Comparison of ENCODE assay signal across 21 mouse cellular contexts in the genomic region with DNA sequence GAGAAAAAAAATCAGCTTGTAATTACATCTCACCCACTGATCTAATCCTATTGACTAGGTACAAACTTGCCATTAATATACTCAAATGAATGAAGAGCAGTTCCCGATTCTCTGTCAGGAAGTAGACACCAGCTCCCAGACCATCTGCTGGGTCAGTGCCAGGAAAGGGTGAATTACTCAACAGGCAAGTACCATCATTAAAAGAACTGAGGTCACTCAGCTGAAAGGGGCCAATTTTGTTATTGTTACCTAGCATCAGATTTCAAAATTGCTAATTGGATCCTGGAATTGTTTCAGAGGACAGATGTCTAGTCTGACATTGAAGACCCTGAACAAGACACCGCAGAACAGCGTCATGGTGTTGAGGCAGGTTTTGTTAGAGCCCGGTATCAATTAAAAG. TPM values are rescaled to one million over a fixed set of nuclear protein-coding genes. Genes with fewer than 3 reads are reported as not detected.
DNase-seq lines count a peak whose midpoint lies in the region; ATAC-seq and TF ChIP-seq lines count a peak whose summit lies in the region.
"Had no signal": no experiment of that assay in that cellular context is flagged by ENCODE, and none has a peak within 500 bp of the region (broad histone marks: within the 10 kb centered on the region; RNA-seq: fewer than 3 reads in every experiment).

No protein-coding gene starts in this region.

- no peak overlapping the region for H3K9ac ChIP-seq in embryonic facial prominence, embryonic 14.5 days (ENCODE audit: low read depth, low read length)
- H3K9ac ChIP-seq: embryonic facial prominence, embryonic 13.5 days; forebrain, embryonic 13.5 days; heart, embryonic 15.5 days; hindbrain, embryonic 14.5 days; intestine, embryonic 15.5 days had no signal

- TF ChIP-seq POLR2A in brain, embryonic 14.5 days (IDR thresholded peaks at IDR 0.05; ENCODE audit: borderline replicate concordance, extremely low read depth, insufficient read depth, insufficient read length, poor library complexity, severe bottlenecking): no peak
- no peak for TF ChIP-seq POLR2A in kidney, adult 2 months (IDR thresholded peaks at IDR 0.05; ENCODE audit: low read depth, low read length)

- H3K4me1 ChIP-seq in embryonic facial prominence, embryonic 14.5 days (ENCODE audit: control insufficient read depth, insufficient read depth, low read length): no peaks in the 10 kb centered on the region
- no peaks in the 10 kb centered on the region for H3K4me1 ChIP-seq in embryonic facial prominence, embryonic 10.5 days
- no peaks in the 10 kb centered on the region for H3K4me1 ChIP-seq in kidney, adult 2 months (ENCODE audit: control insufficient read depth, insufficient read depth, low read length)
- H3K4me1 ChIP-seq: embryonic facial prominence, embryonic 13.5 days; forebrain, embryonic 13.5 days; heart, embryonic 15.5 days; intestine, embryonic 15.5 days had no signal

- TF ChIP-seq CTCF in brain, embryonic 14.5 days (IDR thresholded peaks at IDR 0.05; ENCODE audit: borderline replicate concordance, extremely low read depth, insufficient read depth, insufficient read length): no peak
- TF ChIP-seq CTCF in kidney, adult 2 months (conservative IDR thresholded peaks at IDR 0.05; ENCODE audit: insufficient read depth, insufficient read length, low read depth, low read length): no peak

- 53% methylated on average over 4 of the region's 4 CpGs for WGBS in embryonic facial prominence, embryonic 14.5 days
- WGBS in embryonic facial prominence, embryonic 10.5 days: 59% methylated on average over 4 of the region's 4 CpGs
- 58% methylated on average over 4 of the region's 4 CpGs for WGBS in kidney, adult 2 months

- no peaks in the 10 kb centered on the region for H3K36me3 ChIP-seq in embryonic facial prominence, embryonic 14.5 days (ENCODE audit: control insufficient read depth, insufficient read depth, low read length)
- no peaks in the 10 kb centered on the region for H3K36me3 ChIP-seq in embryonic facial prominence, embryonic 10.5 days (replicated peaks)
- no peaks in the 10 kb centered on the region for H3K36me3 ChIP-seq in kidney, adult 2 months (ENCODE audit: control insufficient read depth, insufficient read depth, low read length)
- H3K36me3 ChIP-seq: embryonic facial prominence, embryonic 13.5 days; heart, embryonic 15.5 days; intestine, embryonic 15.5 days had no signal

- no peaks in the 10 kb centered on the region for H3K9me3 ChIP-seq in embryonic facial prominence, embryonic 14.5 days (ENCODE audit: control insufficient read depth, low read length)
- H3K9me3 ChIP-seq in embryonic facial prominence, embryonic 10.5 days: no peaks in the 10 kb centered on the region
- H3K9me3 ChIP-seq: embryonic facial prominence, embryonic 13.5 days; forebrain, embryonic 13.5 days; heart, embryonic 15.5 days; intestine, embryonic 15.5 days had no signal

- no peak overlapping the region for H3K27ac ChIP-seq in embryonic facial prominence, embryonic 14.5 days (replicated peaks; ENCODE audit: low read depth, low read length)
- no peak overlapping the region for H3K27ac ChIP-seq in embryonic facial prominence, embryonic 10.5 days (replicated peaks)
- no peak overlapping the region for H3K27ac ChIP-seq in kidney, adult 2 months (ENCODE audit: insufficient read depth, low read depth, low read length)
- H3K27ac ChIP-seq: embryonic facial prominence, embryonic 13.5 days; forebrain, embryonic 13.5 days; heart, adult 2 months; heart, embryonic 15.5 days; hindbrain, embryonic 14.5 days; intestine, embryonic 15.5 days had no signal

- DNase-seq in embryonic facial prominence, embryonic 14.5 days (ENCODE audit: low spot score): peak; percentile 2
- DNase-seq in embryonic facial prominence, embryonic 10.5 days (ENCODE audit: low spot score): no peak
- peak; percentile 10 for DNase-seq in NIH3T3 (ENCODE audit: low read depth)
- DNase-seq in adrenal gland, postnatal 10 days: peak; percentile 52
- DNase-seq in brain, embryonic 14.5 days (ENCODE audit: low read depth): peak; percentile 47
- no peak for DNase-seq in kidney, postnatal 14 days
- no peak for DNase-seq in kidney, adult 2 months
- DNase-seq: cerebellum, adult 2 months; cerebellum, postnatal 25 days; gastrocnemius, postnatal 10 days; heart, adult 2 months; heart, postnatal 14 days; kidney, adult 18-20 months had no signal

- no peak for ATAC-seq in embryonic facial prominence, embryonic 14.5 days (ENCODE audit: low read depth)
- no peak for ATAC-seq in monocyte, adult 5-6 weeks (replicated peaks; ENCODE audit: insufficient number of reproducible peaks, low FRiP score, low TSS enrichment, poor library complexity, severe bottlenecking)
- ATAC-seq: forebrain, embryonic 13.5 days; intestine, embryonic 15.5 days had no signal

- H3K4me3 ChIP-seq in embryonic facial prominence, embryonic 14.5 days (ENCODE audit: low read depth, low read length): no peak overlapping the region
- H3K4me3 ChIP-seq in embryonic facial prominence, embryonic 10.5 days: no peak overlapping the region
- no peak overlapping the region for H3K4me3 ChIP-seq in kidney, adult 2 months (ENCODE audit: insufficient read depth, low read depth, low read length)
- H3K4me3 ChIP-seq: embryonic facial prominence, embryonic 13.5 days; forebrain, embryonic 13.5 days; heart, adult 2 months; heart, embryonic 15.5 days; intestine, embryonic 15.5 days had no signal

- H3K27me3 ChIP-seq in embryonic facial prominence, embryonic 14.5 days (replicated peaks; ENCODE audit: control insufficient read depth, insufficient read depth, low read length): no peaks in the 10 kb centered on the region
- H3K27me3 ChIP-seq in embryonic facial prominence, embryonic 10.5 days (replicated peaks; ENCODE audit: low read depth, poor library complexity, severe bottlenecking): peaks cover 13% of the 10 kb centered on the region
- H3K27me3 ChIP-seq in kidney, adult 2 months (replicated peaks; ENCODE audit: control insufficient read depth, insufficient read depth, low read length): no peaks in the 10 kb centered on the region
- H3K27me3 ChIP-seq: intestine, embryonic 15.5 days had no signal

- H3K4me2 ChIP-seq in embryonic facial prominence, embryonic 14.5 days (ENCODE audit: low read depth, low read length): no peak overlapping the region
- H3K4me2 ChIP-seq: embryonic facial prominence, embryonic 13.5 days; forebrain, embryonic 13.5 days; heart, embryonic 11.5 days; heart, embryonic 15.5 days; hindbrain, embryonic 14.5 days; intestine, embryonic 15.5 days had no signal

RNA-seq across cellular contexts. Expression of a gene that starts 9.4 kb away (rescaled TPM):
- 0.16 and 0.29 TPM in 2 replicates for polyA plus RNA-seq in embryonic facial prominence, embryonic 14.5 days (2014; fragmentation: Nextera tagmentation; extraction: Ambion mirVana)
- 0.08 and 0.22 TPM in 2 replicates for polyA plus RNA-seq in embryonic facial prominence, embryonic 10.5 days (2016; fragmentation: Nextera tagmentation; extraction: Ambion mirVana)
- under 1 TPM; 0.15 to 0.21 TPM for total RNA-seq in adrenal gland, postnatal 10 days (2021)
- 5.1 and 10.7 TPM in 2 replicates for polyA plus RNA-seq in brain, embryonic 14.5 days (2012; rRNA removed)
- 0.02 and 0.08 TPM in 2 replicates for polyA plus RNA-seq in kidney, adult 2 months (2012; rRNA removed)
- total RNA-seq in monocyte, adult 5-6 weeks (2017): not detected in 3 replicates
- total RNA-seq: hematopoietic stem cell, adult 5-6 weeks had no signal

Comparison
In these comparisons a context has a peak if more than half of its experiments do, and no peak if none do; other contexts are left out.
1. DNase-seq: peak in embryonic facial prominence, embryonic 14.5 days (single experiment), NIH3T3 (single experiment), adrenal gland, postnatal 10 days (single experiment) and brain, embryonic 14.5 days (single experiment); none in embryonic facial prominence, embryonic 10.5 days (single experiment), kidney, postnatal 14 days (single experiment) and kidney, adult 2 months (single experiment).